23 mouse cellular contexts compared by ENCODE assay signal in the genomic region with DNA sequence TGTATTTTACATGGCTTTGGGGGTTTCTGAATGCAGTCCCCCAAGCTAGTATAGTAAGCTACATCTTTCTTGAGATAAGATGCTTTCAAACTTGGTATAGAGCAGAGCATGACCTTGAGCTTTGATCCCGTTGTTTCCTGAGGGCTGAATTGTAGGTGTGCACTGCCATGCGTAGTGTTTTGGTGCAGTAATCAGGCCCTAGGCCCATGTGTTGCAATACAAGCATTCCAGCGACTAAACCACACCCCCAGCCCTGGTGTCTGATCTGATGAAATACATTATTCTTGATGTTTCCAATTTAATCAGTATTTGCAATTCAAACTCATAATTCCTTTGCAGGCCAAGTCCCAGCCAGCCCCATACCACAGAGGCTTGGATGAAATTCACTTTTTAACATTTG.
DNase-seq lines count a peak whose midpoint lies in the region; ATAC-seq and TF ChIP-seq lines count a peak whose summit lies in the region.
"Had no signal": no experiment of that assay in that cellular context is flagged by ENCODE, and none has a peak within 500 bp of the region (broad histone marks: within the 10 kb centered on the region; RNA-seq: fewer than 3 reads in every experiment).

No protein-coding gene starts in this region.

- H3K27me3 ChIP-seq in embryonic facial prominence, embryonic 14.5 days (replicated peaks; ENCODE audit: control insufficient read depth, insufficient read depth, low read length) = no peaks in the 10 kb centered on the region
- no peaks in the 10 kb centered on the region for H3K27me3 ChIP-seq in embryonic facial prominence, embryonic 10.5 days (replicated peaks; ENCODE audit: low read depth, poor library complexity, severe bottlenecking)
- no peaks in the 10 kb centered on the region for H3K27me3 ChIP-seq in liver, embryonic 16.5 days (ENCODE audit: control insufficient read depth, insufficient read depth, low read depth, low read length)
- no peaks in the 10 kb centered on the region for H3K27me3 ChIP-seq in liver, embryonic 12.5 days (replicated peaks)
- H3K27me3 ChIP-seq in midbrain, embryonic 14.5 days (ENCODE audit: control insufficient read depth, insufficient read depth, low read length) = no peaks in the 10 kb centered on the region
- H3K27me3 ChIP-seq in midbrain, embryonic 16.5 days (ENCODE audit: control insufficient read depth, insufficient read depth, low read depth, low read length) = no peaks in the 10 kb centered on the region
- no peaks in the 10 kb centered on the region for H3K27me3 ChIP-seq in cerebellum, adult 2 months (ENCODE audit: control insufficient read depth, insufficient read depth, low read length)
- H3K27me3 ChIP-seq: embryonic facial prominence, embryonic 15.5 days; heart, embryonic 13.5 days; hindbrain, embryonic 15.5 days; Patski had no signal

- H3K36me3 ChIP-seq in embryonic facial prominence, embryonic 14.5 days (ENCODE audit: control insufficient read depth, insufficient read depth, low read length) = no peaks in the 10 kb centered on the region
- H3K36me3 ChIP-seq in embryonic facial prominence, embryonic 10.5 days (replicated peaks) = no peaks in the 10 kb centered on the region
- peaks cover 13% of the 10 kb centered on the region for H3K36me3 ChIP-seq in liver, embryonic 16.5 days (ENCODE audit: control insufficient read depth, insufficient read depth)
- H3K36me3 ChIP-seq in liver, embryonic 12.5 days = peaks cover 53% of the 10 kb centered on the region
- no peaks in the 10 kb centered on the region for H3K36me3 ChIP-seq in midbrain, embryonic 14.5 days (ENCODE audit: control insufficient read depth, insufficient read depth, low read length)
- no peaks in the 10 kb centered on the region for H3K36me3 ChIP-seq in midbrain, embryonic 16.5 days (ENCODE audit: control insufficient read depth, insufficient read depth, low read length)
- H3K36me3 ChIP-seq: embryonic facial prominence, embryonic 15.5 days; forebrain, embryonic 10.5 days; hindbrain, embryonic 15.5 days had no signal

- H3K4me3 ChIP-seq in embryonic facial prominence, embryonic 14.5 days (ENCODE audit: low read depth, low read length) = no peak overlapping the region
- no peak overlapping the region for H3K4me3 ChIP-seq in embryonic facial prominence, embryonic 10.5 days
- H3K4me3 ChIP-seq in liver, embryonic 16.5 days (ENCODE audit: low read depth, low read length) = no peak overlapping the region
- no peak overlapping the region for H3K4me3 ChIP-seq in liver, embryonic 12.5 days
- H3K4me3 ChIP-seq in midbrain, embryonic 14.5 days (replicated peaks; ENCODE audit: low read depth, low read length) = no peak overlapping the region
- H3K4me3 ChIP-seq in midbrain, embryonic 16.5 days (ENCODE audit: low read depth, low read length) = no peak overlapping the region
- H3K4me3 ChIP-seq in cerebellum, adult 2 months (replicated peaks; ENCODE audit: insufficient read depth, low read depth, low read length) = no peak overlapping the region
- H3K4me3 ChIP-seq: embryonic facial prominence, embryonic 15.5 days; erythroblast, embryonic 14.5 days; forebrain, embryonic 10.5 days; gastrocnemius, adult 2 months; heart, embryonic 13.5 days; hindbrain, embryonic 15.5 days had no signal

- no peak for TF ChIP-seq POLR2A in cerebellum, adult 2 months (IDR thresholded peaks at IDR 0.05; ENCODE audit: borderline replicate concordance, insufficient read depth, low read length)

- no peaks in the 10 kb centered on the region for H3K9me3 ChIP-seq in embryonic facial prominence, embryonic 14.5 days (ENCODE audit: control insufficient read depth, low read length)
- no peaks in the 10 kb centered on the region for H3K9me3 ChIP-seq in embryonic facial prominence, embryonic 10.5 days
- no peaks in the 10 kb centered on the region for H3K9me3 ChIP-seq in liver, embryonic 16.5 days (replicated peaks; ENCODE audit: control insufficient read depth, low read length)
- no peaks in the 10 kb centered on the region for H3K9me3 ChIP-seq in liver, embryonic 12.5 days (replicated peaks)
- no peaks in the 10 kb centered on the region for H3K9me3 ChIP-seq in midbrain, embryonic 14.5 days (ENCODE audit: control insufficient read depth, low read length)
- H3K9me3 ChIP-seq in midbrain, embryonic 16.5 days (replicated peaks; ENCODE audit: control insufficient read depth, low read length, poor library complexity, severe bottlenecking) = no peaks in the 10 kb centered on the region
- H3K9me3 ChIP-seq: embryonic facial prominence, embryonic 15.5 days; forebrain, embryonic 10.5 days; heart, embryonic 13.5 days; hindbrain, embryonic 15.5 days had no signal

- no peak overlapping the region for H3K27ac ChIP-seq in embryonic facial prominence, embryonic 14.5 days (replicated peaks; ENCODE audit: low read depth, low read length)
- H3K27ac ChIP-seq in embryonic facial prominence, embryonic 10.5 days (replicated peaks) = no peak overlapping the region
- H3K27ac ChIP-seq in liver, embryonic 16.5 days (ENCODE audit: low read length) = no peak overlapping the region
- no peak overlapping the region for H3K27ac ChIP-seq in liver, embryonic 12.5 days
- no peak overlapping the region for H3K27ac ChIP-seq in midbrain, embryonic 14.5 days (replicated peaks; ENCODE audit: low read depth, low read length)
- no peak overlapping the region for H3K27ac ChIP-seq in midbrain, embryonic 16.5 days (ENCODE audit: low read length)
- H3K27ac ChIP-seq in cerebellum, adult 2 months (ENCODE audit: insufficient read depth, low read length) = no peak overlapping the region
- H3K27ac ChIP-seq: embryonic facial prominence, embryonic 15.5 days; forebrain, embryonic 10.5 days; gastrocnemius, adult 2 months; heart, embryonic 13.5 days; hindbrain, embryonic 15.5 days had no signal

- peak; percentile 25 for DNase-seq in embryonic facial prominence, embryonic 14.5 days (ENCODE audit: low spot score)
- no peak for DNase-seq in embryonic facial prominence, embryonic 10.5 days (ENCODE audit: low spot score)
- no peak for DNase-seq in midbrain, embryonic 14.5 days
- no peak for DNase-seq in cerebellum, adult 2 months
- DNase-seq: adrenal gland, postnatal 14 days; cerebellum, adult 11-12 months; cerebellum, adult 9-11 months; cerebellum, postnatal 36 days; gastrocnemius, adult 2 months; gastrocnemius, postnatal 25 days; heart, adult 11 months; heart, postnatal 36 days had no signal

- no peak for ATAC-seq in embryonic facial prominence, embryonic 14.5 days (ENCODE audit: low read depth)
- peak; percentile 59; the same call in 1 of the 2 replicates for ATAC-seq in liver, embryonic 16.5 days (ENCODE audit: low read depth)
- ATAC-seq in liver, embryonic 12.5 days = no peak
- 0 out of 2 replicates have a peak, but pooled peaks have one; percentile 46 for ATAC-seq in midbrain, embryonic 14.5 days (ENCODE audit: low FRiP score, low TSS enrichment)
- no peak for ATAC-seq in midbrain, embryonic 16.5 days
- ATAC-seq: activated CD4-positive, CD25-positive, alpha-beta regulatory T cell, adult 4 months; forebrain, embryonic 14.5 days; Patski had no signal

- TF ChIP-seq CTCF in cerebellum, adult 2 months (IDR thresholded peaks at IDR 0.05; ENCODE audit: borderline replicate concordance, insufficient read depth, low read depth, low read length) = no peak

- H3K4me2 ChIP-seq in embryonic facial prominence, embryonic 14.5 days (ENCODE audit: low read depth, low read length) = no peak overlapping the region
- H3K4me2 ChIP-seq in liver, embryonic 16.5 days (ENCODE audit: low read depth, low read length) = no peak overlapping the region
- H3K4me2 ChIP-seq in liver, embryonic 12.5 days = no peak overlapping the region
- H3K4me2 ChIP-seq in midbrain, embryonic 14.5 days (ENCODE audit: low read length) = no peak overlapping the region
- no peak overlapping the region for H3K4me2 ChIP-seq in midbrain, embryonic 16.5 days (ENCODE audit: low read length)
- H3K4me2 ChIP-seq: embryonic facial prominence, embryonic 15.5 days; heart, embryonic 13.5 days; hindbrain, embryonic 15.5 days had no signal

- H3K9ac ChIP-seq in embryonic facial prominence, embryonic 14.5 days (ENCODE audit: low read depth, low read length) = no peak overlapping the region
- H3K9ac ChIP-seq in liver, embryonic 16.5 days (ENCODE audit: low read depth, low read length) = no peak overlapping the region
- no peak overlapping the region for H3K9ac ChIP-seq in liver, embryonic 12.5 days
- H3K9ac ChIP-seq in midbrain, embryonic 14.5 days (replicated peaks; ENCODE audit: low read length) = no peak overlapping the region
- H3K9ac ChIP-seq in midbrain, embryonic 16.5 days (ENCODE audit: low read depth, low read length) = no peak overlapping the region
- H3K9ac ChIP-seq: embryonic facial prominence, embryonic 15.5 days; heart, embryonic 13.5 days; hindbrain, embryonic 15.5 days had no signal

- 71% methylated on average over 3 of the region's 3 CpGs for WGBS in embryonic facial prominence, embryonic 14.5 days
- 82% methylated on average over 3 of the region's 3 CpGs for WGBS in embryonic facial prominence, embryonic 10.5 days
- WGBS in liver, embryonic 16.5 days (ENCODE audit: insufficient replicate concordance) = 62% methylated on average over 3 of the region's 3 CpGs
- 74% methylated on average over 3 of the region's 3 CpGs for WGBS in liver, embryonic 12.5 days (ENCODE audit: insufficient replicate concordance)
- 78% methylated on average over 3 of the region's 3 CpGs for WGBS in midbrain, embryonic 14.5 days
- WGBS in midbrain, embryonic 16.5 days = 78% methylated on average over 3 of the region's 3 CpGs
- 85% methylated on average over 3 of the region's 3 CpGs for WGBS in cerebellum, adult 2 months

- no peaks in the 10 kb centered on the region for H3K4me1 ChIP-seq in embryonic facial prominence, embryonic 14.5 days (ENCODE audit: control insufficient read depth, insufficient read depth, low read length)
- H3K4me1 ChIP-seq in embryonic facial prominence, embryonic 10.5 days = peaks cover 7% of the 10 kb centered on the region; the same call in 1 of the 2 replicates
- H3K4me1 ChIP-seq in liver, embryonic 16.5 days (ENCODE audit: control insufficient read depth, low read depth, low read length) = no peaks in the 10 kb centered on the region
- H3K4me1 ChIP-seq in liver, embryonic 12.5 days = no peaks in the 10 kb centered on the region
- no peaks in the 10 kb centered on the region for H3K4me1 ChIP-seq in midbrain, embryonic 14.5 days (ENCODE audit: control insufficient read depth, insufficient read depth, low read length)
- H3K4me1 ChIP-seq in midbrain, embryonic 16.5 days (ENCODE audit: control insufficient read depth, insufficient read depth, low read length) = peaks cover 5% of the 10 kb centered on the region; the same call in 1 of the 2 replicates
- no peaks in the 10 kb centered on the region for H3K4me1 ChIP-seq in cerebellum, adult 2 months (ENCODE audit: control insufficient read depth, insufficient read depth, low read length)
- H3K4me1 ChIP-seq: embryonic facial prominence, embryonic 15.5 days; forebrain, embryonic 10.5 days; heart, embryonic 13.5 days; hindbrain, embryonic 15.5 days had no signal

Comparison
In these comparisons a context has a peak if more than half of its experiments do, and no peak if none do; other contexts are left out.
1. ATAC-seq: peak in liver, embryonic 16.5 days (single experiment) and midbrain, embryonic 14.5 days (single experiment); none in embryonic facial prominence, embryonic 14.5 days (single experiment), liver, embryonic 12.5 days (single experiment) and midbrain, embryonic 16.5 days (single experiment).